Mouse (Mus musculus) kidney, adult 2 months (tissue): ENCODE measurements at regions not wholly inside any gene's neighbourhood (a gene's known extent, or its start where the extent isn't known, plus 50 kb on each side); places are given as distances from the start of the nearest gene placed in this dataset.

Experiments used
- CTCF ChIP-seq: fragments of 200-500 bp; conservative IDR thresholded peaks from 2 replicates; pipeline ENCODE4 v1.5.1; 2011; ENCODE audit warnings: low read depth, mild to moderate bottlenecking, control low read depth, low read length, moderate library complexity, mixed read lengths; ENCODE audit not compliant: insufficient read depth, insufficient read length
- POLR2A ChIP-seq: fragments of 200-500 bp; IDR thresholded peaks from one replicate; pipeline ENCODE4 v1.6.1; 2011; ENCODE audit warnings: low read depth, low read length, control low read depth

GRCm38 (mm10) chr16:65450706-65451105 lies 69.6 kb upstream of the Pou1f1 start:
- TF ChIP-seq POLR2A = no peak
- no peak for TF ChIP-seq CTCF
